Mouse (Mus musculus) lung, embryonic 16.5 days (tissue): Measurements from ENCODE around the gene Gapdh. TPM values are rescaled to one million over a fixed set of nuclear protein-coding genes. Genes with fewer than 3 reads are reported as not detected.
"Not testable (repeated sequence)": the region's sequence is repeated elsewhere in the genome, so short reads cannot be mapped to it uniquely, and the experiment has no call there.

Experiments
- ATAC-seq: fragments of 200-750 bp; cut with Nextera tagmentation; 2 replicates; pipeline ENCODE4 v1.8.0; 2017; ENCODE audit warnings: low read depth, mild to moderate bottlenecking, moderate library complexity
- H3K27ac ChIP-seq: fragments of 300-500 bp; sonication (generic); 2 replicates; pipeline ENCODE4 v1.5.1; 2014; ENCODE audit warnings: mild to moderate bottlenecking, control low read depth, low read length
- H3K27me3 ChIP-seq: fragments of 300-500 bp; sonication (generic); 2 replicates; pipeline ENCODE4 v1.6.1; 2014; ENCODE audit warnings: low read depth, low read length, mixed read lengths; ENCODE audit not compliant: control insufficient read depth, insufficient read depth
- H3K36me3 ChIP-seq: fragments of 300-500 bp; sonication (generic); 2 replicates; pipeline ENCODE4 v1.6.1; 2014; ENCODE audit warnings: low read length; ENCODE audit not compliant: control insufficient read depth, insufficient read depth
- H3K4me1 ChIP-seq: fragments of 300-500 bp; sonication (generic); replicated peaks from 2 replicates; pipeline ENCODE4 v1.6.1; 2014; ENCODE audit warnings: low read length, mixed read lengths; ENCODE audit not compliant: control insufficient read depth, insufficient read depth
- H3K4me2 ChIP-seq: fragments of 300-500 bp; sonication (generic); 2 replicates; pipeline ENCODE4 v1.6.1; 2014; ENCODE audit warnings: low read depth, low read length, control low read depth
- H3K4me3 ChIP-seq: fragments of 300-500 bp; sonication (generic); 2 replicates; pipeline ENCODE4 v1.5.1; 2014; ENCODE audit warnings: mild to moderate bottlenecking, low read length, control low read depth
- H3K9ac ChIP-seq: fragments of 300-500 bp; sonication (generic); 2 replicates; pipeline ENCODE4 v1.6.1; 2014; ENCODE audit warnings: low read length, control low read depth
- H3K9me3 ChIP-seq: fragments of 300-500 bp; sonication (generic); 2 replicates; pipeline ENCODE4 v1.6.1; 2016; ENCODE audit warnings: low read length; ENCODE audit not compliant: control insufficient read depth
- WGBS: fragments of 180-500 bp; shearing (Covaris S2); extraction: QIAGEN DNeasy Blood & Tissue Kit; methylation state at CpG from one replicate; pipeline ENCODE4 v1.1.7; 2014; 5-methylcytosine and 5-hydroxymethylcytosine counted together
- polyA plus RNA-seq: library from polyadenylated mRNA; unstranded; fragments of >200 nt; fragmentation: Nextera tagmentation; extraction: Ambion mirVana; gene quantifications from 2 replicates; pipeline ENCODE4 v1.2.1, GENCODE M21; 2015

Gapdh gene
- polyA plus RNA-seq, 1 experiment from 2014 or later, result 1,631 TPM

GRCm38 (mm10) chr6:125163801-125164657, 2.2 kb downstream of the Gapdh start:
- Histone ChIP-seq H3K9me3 (no peaks in the 10 kb centered on the region), H3K27me3 (no peaks in the 10 kb centered on the region), H3K27ac (peak overlapping the region; percentile 89), H3K4me1 (peaks cover 35% of the 10 kb centered on the region), H3K36me3 (peaks cover 30% of the 10 kb centered on the region), H3K9ac (peak overlapping the region; percentile 90), H3K4me2 (peak overlapping the region; percentile 64), H3K4me3 (peak overlapping the region; percentile 85)
- WGBS, result 3% methylated on average over 20 of the region's 20 CpGs
- no peak for ATAC-seq

GRCm38 (mm10) chr6:125162615-125163305, 3.5 kb downstream of the Gapdh start:
- H3K4me2 ChIP-seq, H3K27ac ChIP-seq: not testable (repeated sequence)
- H3K36me3 ChIP-seq, result peaks cover 26% of the 10 kb centered on the region

GRCm38 (mm10) chr6:125161971-125162370, 4.3 kb downstream of the Gapdh start:
- H3K9me3 ChIP-seq, H3K4me2 ChIP-seq, ATAC-seq, H3K9ac ChIP-seq, H3K27ac ChIP-seq, H3K4me3 ChIP-seq, H3K27me3 ChIP-seq: not testable (repeated sequence)
- peaks cover 25% of the 10 kb centered on the region for H3K36me3 ChIP-seq
- 4% methylated on average over 3 of the region's 5 CpGs for WGBS
- H3K4me1 ChIP-seq, result peaks cover 25% of the 10 kb centered on the region

More at GRCm38 (mm10) chr6:125162615-125163305, 3.5 kb downstream of the Gapdh start:
- H3K9ac ChIP-seq, ATAC-seq, H3K27me3 ChIP-seq, H3K9me3 ChIP-seq, H3K4me3 ChIP-seq: not testable (repeated sequence)
- H3K4me1 ChIP-seq, result peaks cover 33% of the 10 kb centered on the region
- 68% methylated on average over 9 of the region's 16 CpGs for WGBS

- Histone ChIP-seq H3K36me3 (peaks cover 25% of the 10 kb centered on the region), H3K4me2 (no peak overlapping the region)
Measured at GRCm38 (mm10) chr6:125160854-125161760, 5.2 kb downstream of the Gapdh start.

GRCm38 (mm10) chr6:125160558-125160853, 5.8 kb downstream of the Gapdh start:
- Histone ChIP-seq H3K4me1 (peaks cover 16% of the 10 kb centered on the region), H3K27me3 (no peaks in the 10 kb centered on the region), H3K27ac (peak overlapping the region; percentile 33; the same call in 1 of the 2 replicates), H3K4me2 (no peak overlapping the region), H3K9me3 (no peaks in the 10 kb centered on the region), H3K9ac (no peak overlapping the region; the same call in 1 of the 2 replicates), H3K4me3 (no peak overlapping the region), H3K36me3 (peaks cover 25% of the 10 kb centered on the region)
- ATAC-seq, result no peak
- 51% methylated on average over 10 of the region's 10 CpGs for WGBS

More at GRCm38 (mm10) chr6:125160854-125161760, 5.2 kb downstream of the Gapdh start:
- Histone ChIP-seq H3K4me3 (no peak overlapping the region), H3K27me3 (no peaks in the 10 kb centered on the region), H3K9ac (no peak overlapping the region), H3K9me3 (no peaks in the 10 kb centered on the region), H3K4me1 (peaks cover 17% of the 10 kb centered on the region), H3K27ac (peak overlapping the region; percentile 33)
- no peak for ATAC-seq
- 22% methylated on average over 22 of the region's 22 CpGs for WGBS

GRCm38 (mm10) chr6:125159773-125160557, 6.3 kb downstream of the Gapdh start:
- H3K9ac ChIP-seq, result no peak overlapping the region; the same call in 1 of the 2 replicates
- H3K4me1 ChIP-seq, result peaks cover 16% of the 10 kb centered on the region
- H3K4me3 ChIP-seq, result no peak overlapping the region
- H3K27ac ChIP-seq, result peak overlapping the region; percentile 33; the same call in 1 of the 2 replicates
- 81% methylated on average over 7 of the region's 7 CpGs for WGBS
- H3K4me2 ChIP-seq, result no peak overlapping the region
- H3K36me3 ChIP-seq, result peaks cover 25% of the 10 kb centered on the region
- no peaks in the 10 kb centered on the region for H3K9me3 ChIP-seq
- ATAC-seq, result no peak
- H3K27me3 ChIP-seq, result no peaks in the 10 kb centered on the region

GRCm38 (mm10) chr6:125158944-125159492, 7.2 kb downstream of the Gapdh start:
- H3K9me3 ChIP-seq, result no peaks in the 10 kb centered on the region
- no peak overlapping the region for H3K4me3 ChIP-seq
- ATAC-seq, result no peak
- H3K4me1 ChIP-seq, result peaks cover 11% of the 10 kb centered on the region
- no peak overlapping the region for H3K9ac ChIP-seq
- 79% methylated on average over 15 of the region's 15 CpGs for WGBS
- H3K36me3 ChIP-seq, result peaks cover 25% of the 10 kb centered on the region
- H3K27ac ChIP-seq, result no peak overlapping the region
- no peaks in the 10 kb centered on the region for H3K27me3 ChIP-seq
- H3K4me2 ChIP-seq, result no peak overlapping the region

- Histone ChIP-seq H3K27me3 (no peaks in the 10 kb centered on the region), H3K36me3 (peaks cover 25% of the 10 kb centered on the region), H3K4me3 (no peak overlapping the region), H3K27ac (no peak overlapping the region), H3K9ac (no peak overlapping the region), H3K4me1 (0 out of 2 replicates have a peak, but pooled peaks cover 3% of the 10 kb centered on the region), H3K4me2 (no peak overlapping the region), H3K9me3 (no peaks in the 10 kb centered on the region)
- WGBS, result 53% methylated on average over 7 of the region's 7 CpGs
- ATAC-seq, result no peak
Measured at GRCm38 (mm10) chr6:125156903-125157614, 9.2 kb downstream of the Gapdh start.
